ENCODE assay signal across 10 mouse cellular contexts in genomic region chr16:95861231-95861690, GRCm38 (mm10).
DNase-seq lines count a peak whose midpoint lies in the region; ATAC-seq lines count a peak whose summit lies in the region.
"Had no signal": no experiment of that assay in that cellular context is flagged by ENCODE, and none has a peak within 500 bp of the region (broad histone marks: within the 10 kb centered on the region; RNA-seq: fewer than 3 reads in every experiment).

No protein-coding gene starts in this region.

- H3K4me3 ChIP-seq in stomach, embryonic 15.5 days (replicated peaks): no peak overlapping the region
- no peak overlapping the region for H3K4me3 ChIP-seq in forebrain, embryonic 13.5 days
- H3K4me3 ChIP-seq: erythroblast, embryonic 14.5 days; neural tube, embryonic 12.5 days had no signal

- no peak overlapping the region for H3K4me2 ChIP-seq in stomach, embryonic 15.5 days
- H3K4me2 ChIP-seq in forebrain, embryonic 13.5 days: no peak overlapping the region
- H3K4me2 ChIP-seq: neural tube, embryonic 12.5 days had no signal

- H3K36me3 ChIP-seq in stomach, embryonic 15.5 days: no peaks in the 10 kb centered on the region
- H3K36me3 ChIP-seq in forebrain, embryonic 13.5 days (ENCODE audit: poor library complexity, severe bottlenecking): no peaks in the 10 kb centered on the region
- H3K36me3 ChIP-seq: neural tube, embryonic 12.5 days had no signal

- intact Hi-C loops in heart, postnatal 10 days (cut with DNase I): loop anchor here (2.0 to 5.0 kb wide), 5 partner anchors 28 to 204 kb away; partner anchors contain the start of gene Ets2

- ATAC-seq in stomach, embryonic 15.5 days (ENCODE audit: insufficient read depth, low FRiP score, low read depth): no peak
- ATAC-seq in forebrain, embryonic 13.5 days: no peak

- H3K9ac ChIP-seq in stomach, embryonic 15.5 days: no peak overlapping the region
- H3K9ac ChIP-seq in forebrain, embryonic 13.5 days: no peak overlapping the region
- H3K9ac ChIP-seq: neural tube, embryonic 12.5 days had no signal

- WGBS in stomach, embryonic 15.5 days: 67% methylated on average over 12 of the region's 12 CpGs
- 88% methylated on average over 12 of the region's 12 CpGs for WGBS in forebrain, embryonic 13.5 days

- H3K27me3 ChIP-seq in stomach, embryonic 15.5 days (replicated peaks): no peaks in the 10 kb centered on the region
- no peaks in the 10 kb centered on the region for H3K27me3 ChIP-seq in forebrain, embryonic 13.5 days
- H3K27me3 ChIP-seq: neural tube, embryonic 12.5 days had no signal

- H3K9me3 ChIP-seq in stomach, embryonic 15.5 days: no peaks in the 10 kb centered on the region
- no peaks in the 10 kb centered on the region for H3K9me3 ChIP-seq in forebrain, embryonic 13.5 days (replicated peaks)
- H3K9me3 ChIP-seq: neural tube, embryonic 12.5 days had no signal

- no peaks in the 10 kb centered on the region for H3K4me1 ChIP-seq in stomach, embryonic 15.5 days
- no peaks in the 10 kb centered on the region for H3K4me1 ChIP-seq in forebrain, embryonic 13.5 days
- H3K4me1 ChIP-seq: neural tube, embryonic 12.5 days had no signal

- peak overlapping the region; percentile 63; the same call in 1 of the 2 replicates for H3K27ac ChIP-seq in stomach, embryonic 15.5 days
- H3K27ac ChIP-seq in forebrain, embryonic 13.5 days: no peak overlapping the region
- H3K27ac ChIP-seq: neural tube, embryonic 12.5 days had no signal

- DNase-seq in thymus, postnatal 0 days (ENCODE audit: low spot score): peak; percentile 32
- DNase-seq in thymus, adult 18-20 months: no peak
- peak; percentile 81 to 87 for DNase-seq in heart, postnatal 10 days
- DNase-seq in liver: peak; percentile 48
- no peak for DNase-seq in right cerebral cortex, postnatal 36 days (ENCODE audit: low spot score in 2 of 2)
- no peak for DNase-seq in layer of hippocampus, postnatal 10 days (ENCODE audit: low spot score in 2 of 2)

Comparison
In these comparisons a context has a peak if more than half of its experiments do, and no peak if none do; other contexts are left out.
1. DNase-seq: peak in thymus, postnatal 0 days (single experiment), heart, postnatal 10 days (2 of 2) and liver (single experiment); none in thymus, adult 18-20 months (0 of 2), right cerebral cortex, postnatal 36 days (0 of 2) and layer of hippocampus, postnatal 10 days (0 of 2).